Mouse (Mus musculus) heart, adult 8-10 months (tissue): ENCODE results near the gene Nsun5. TPM values are rescaled to one million over a fixed set of nuclear protein-coding genes. Genes with fewer than 3 reads are reported as not detected.
A peak's percentile ranks its signal among the peaks of the same experiment; 100 is the strongest.

Experiments
- DNase-seq: peaks from one replicate; pipeline ENCODE4 v3.0.0; 2022; ENCODE audit warnings: low spot score
- microRNA-seq: library from miRNA; unstranded; fragments of <30 nt; microRNA quantifications from one replicate; pipeline ENCODE4 v1.2.0, GENCODE M21; 2022
- total RNA-seq, 4 experiments: library from RNA; stranded (reverse); gene quantifications; 2 replicates each; pipeline ENCODE4 v1.2.4; 2022

The Nsun5 gene
- total RNA-seq, 4 experiments from 2014 or later: 11.4 to 15.1 (median 13.3) TPM

DNA sequence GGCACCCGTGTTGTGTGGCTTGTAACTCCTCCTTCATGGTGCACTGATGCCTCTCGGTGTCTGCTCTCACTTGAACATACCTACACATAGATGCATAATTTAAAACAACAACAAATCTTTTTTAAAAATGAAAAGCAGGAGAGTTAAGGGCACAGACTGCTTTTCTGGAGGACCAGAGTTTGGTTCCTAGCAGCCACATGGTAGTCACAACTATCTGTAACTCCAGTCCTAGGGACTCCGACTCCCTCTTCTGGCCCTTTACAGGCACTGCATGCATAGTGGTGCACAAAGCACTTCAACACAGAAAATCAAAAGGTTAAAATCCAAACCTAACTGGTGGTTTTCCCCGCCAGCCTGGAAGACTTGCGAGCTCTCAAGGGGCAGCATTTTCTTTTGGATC lies 3.8 kb downstream of the Nsun5 start:
- DNase-seq: no peak

DNA sequence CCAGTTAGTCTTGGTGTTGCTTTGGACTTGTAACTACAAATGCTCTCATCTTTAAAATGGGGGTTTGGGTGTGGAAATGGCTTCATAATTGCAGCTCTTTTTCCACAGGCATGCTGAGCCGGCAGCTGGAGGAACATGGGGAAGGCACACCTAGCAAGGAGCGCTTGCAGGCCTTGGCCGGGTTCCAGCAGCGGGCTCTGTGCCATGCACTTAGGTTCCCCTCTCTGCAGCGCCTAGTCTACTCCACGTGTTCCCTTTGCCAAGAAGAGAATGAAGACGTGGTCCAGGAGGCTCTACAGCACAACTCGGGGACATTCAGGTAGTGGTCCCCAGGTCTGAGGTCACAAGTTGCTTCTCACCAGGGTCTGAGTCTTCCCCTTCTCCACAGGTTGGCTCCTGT lies 5.4 kb downstream of the Nsun5 start:
- no peak for DNase-seq

DNA sequence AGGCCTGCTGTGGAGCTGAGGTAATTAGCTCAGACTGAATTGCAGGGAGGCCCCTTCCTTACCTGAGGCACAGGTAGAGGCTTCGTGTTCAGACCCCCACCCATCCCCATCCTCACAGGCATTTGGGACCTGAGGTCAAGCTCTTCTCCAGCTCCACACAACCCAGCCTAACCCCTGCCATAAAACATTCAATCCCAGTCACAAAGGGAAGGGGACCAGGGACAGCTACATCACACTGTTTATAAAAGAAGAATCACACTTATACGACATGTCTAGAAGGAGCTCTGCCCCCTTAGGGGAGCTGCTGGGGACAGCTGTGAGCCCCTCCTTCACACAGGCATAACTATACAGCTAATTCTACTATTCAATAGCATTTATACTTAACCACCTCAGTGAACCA lies 6.6 kb downstream of the Nsun5 start:
- no peak for DNase-seq

DNA sequence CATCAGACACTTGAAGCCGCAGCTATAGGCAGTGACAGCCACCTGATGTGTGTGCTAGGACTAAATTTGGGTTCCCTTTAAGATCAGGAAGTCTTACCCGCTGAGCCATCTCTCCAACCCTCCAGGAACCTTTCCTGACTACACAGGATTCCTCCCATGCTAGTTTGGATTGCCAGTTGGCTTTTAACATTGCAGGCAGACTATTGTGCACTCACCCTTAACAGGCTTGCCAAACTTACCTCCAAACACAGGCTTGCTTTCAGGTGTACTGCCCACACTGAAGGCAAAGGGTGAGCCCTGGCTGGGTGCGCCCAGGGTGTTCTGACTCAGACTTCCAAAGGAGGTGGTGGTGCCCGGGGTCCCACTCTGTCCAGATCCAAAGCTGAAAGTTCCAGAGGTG lies 10.9 kb downstream of the Nsun5 start:
- no peak for DNase-seq

DNA sequence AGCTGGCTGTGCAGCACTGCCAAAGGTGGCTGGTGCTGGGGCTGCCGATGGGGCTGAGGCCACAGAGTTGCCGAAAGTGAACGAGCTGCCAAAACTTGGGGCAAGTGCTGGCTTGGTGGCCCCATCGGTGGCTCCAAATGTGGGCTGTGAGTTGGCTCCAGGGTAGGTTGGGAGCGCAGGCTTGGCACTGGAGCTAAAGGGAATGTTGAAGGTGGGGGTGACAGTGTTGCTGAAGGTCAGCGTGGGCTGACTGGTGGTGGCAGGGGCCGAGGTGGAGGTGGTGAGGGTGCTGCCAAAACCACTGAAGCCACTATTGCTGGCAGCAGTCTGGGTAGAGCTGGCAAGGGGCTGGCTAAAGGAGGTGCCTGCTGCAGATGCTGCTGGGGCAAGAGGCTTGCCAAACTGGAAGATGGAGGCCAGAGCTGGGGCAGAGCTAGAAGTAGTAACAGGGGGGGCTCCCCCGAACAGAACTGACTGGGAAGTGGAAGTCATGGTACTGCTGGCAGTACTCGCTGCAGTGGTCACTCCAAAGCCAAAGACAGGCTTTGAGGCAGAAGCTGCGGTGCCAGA lies 11.7 kb downstream of the Nsun5 start:
- peak; percentile 40 for DNase-seq

DNA sequence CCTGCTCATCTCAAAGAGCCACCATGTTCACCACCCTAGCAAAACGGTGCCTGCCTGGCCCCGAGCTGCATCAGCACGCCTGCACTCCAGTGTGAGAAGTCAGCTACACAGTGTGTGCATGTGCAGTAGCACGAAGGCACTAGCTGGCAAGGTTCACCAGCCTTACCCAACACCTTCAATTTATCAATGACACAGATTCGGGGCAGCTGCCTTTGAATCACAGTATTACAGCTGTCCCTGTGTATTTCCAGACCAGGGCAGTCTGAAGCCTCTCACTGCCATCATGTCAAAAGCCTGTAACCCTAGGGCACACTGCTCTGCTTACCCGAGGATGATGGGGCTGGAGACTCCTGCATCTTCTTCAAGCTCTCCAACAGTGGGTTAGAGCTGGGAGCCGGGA lies 13.0 kb downstream of the Nsun5 start:
- no peak for DNase-seq

DNA sequence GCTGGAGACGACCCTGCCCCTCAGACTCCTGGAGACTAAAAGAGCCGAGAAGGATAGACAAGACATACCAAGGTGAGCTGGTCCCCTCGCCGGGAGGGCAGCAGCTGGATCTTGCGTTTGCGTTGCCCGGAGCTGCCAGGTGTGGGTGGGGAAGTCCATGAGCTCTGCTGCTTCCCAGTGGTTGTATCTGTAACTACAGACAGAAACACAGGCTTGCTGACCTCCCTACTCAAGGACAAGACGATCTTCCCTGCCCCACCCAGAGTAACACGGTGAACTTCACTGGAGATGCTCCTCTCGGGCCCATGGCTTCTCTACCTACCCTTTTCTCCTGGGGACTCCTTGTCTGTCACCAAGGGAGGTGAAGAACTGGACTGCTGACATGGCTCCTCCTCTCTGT lies 14.0 kb downstream of the Nsun5 start:
- DNase-seq: no peak

DNA sequence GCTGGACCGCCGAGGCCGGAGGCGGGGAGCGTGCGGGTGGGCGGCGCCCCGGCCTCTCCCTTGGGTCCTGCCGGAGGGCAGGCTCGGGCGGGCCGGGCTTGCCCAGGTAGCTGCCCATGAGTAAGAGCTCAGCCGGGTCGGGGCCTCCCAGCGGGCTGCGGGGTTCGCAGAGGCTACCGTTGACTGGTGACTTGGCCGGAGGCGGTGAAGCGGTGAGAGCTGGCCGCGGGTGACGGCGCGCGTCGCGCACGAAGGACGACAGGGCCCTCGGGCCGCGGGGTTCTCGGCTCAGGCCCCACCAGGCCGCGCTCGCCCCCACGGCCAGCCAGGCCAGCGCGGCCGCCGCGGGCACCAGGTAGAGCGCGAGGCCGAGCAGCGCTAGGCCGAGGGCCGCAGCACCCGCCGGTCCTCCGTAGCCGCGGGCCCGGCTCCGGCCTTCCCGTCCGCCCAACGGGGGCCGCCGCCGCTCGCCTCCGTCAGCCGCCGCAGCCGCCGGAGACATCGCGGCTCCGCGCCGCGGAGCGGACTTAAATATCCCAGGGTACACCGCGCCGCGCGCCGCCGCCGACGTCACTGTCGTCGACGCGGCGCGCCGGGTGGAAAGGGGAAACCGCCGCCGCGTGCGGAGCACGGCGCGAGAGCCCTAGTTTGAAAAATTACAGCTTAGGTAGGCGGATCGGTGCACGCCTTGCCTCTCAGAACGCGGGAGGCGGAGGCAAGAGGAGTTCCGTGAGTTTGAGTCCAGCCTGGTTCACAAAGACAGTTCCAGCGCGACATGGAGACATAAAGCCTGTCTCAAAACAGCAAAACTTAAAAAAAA lies 24.5 kb downstream of the Nsun5 start, which contains the start of gene Pom121:
Gene Pom121 (minus strand): TSS at position 543 of the 820 bp plus-strand sequence.
- DNase-seq: peak; percentile 63

DNA sequence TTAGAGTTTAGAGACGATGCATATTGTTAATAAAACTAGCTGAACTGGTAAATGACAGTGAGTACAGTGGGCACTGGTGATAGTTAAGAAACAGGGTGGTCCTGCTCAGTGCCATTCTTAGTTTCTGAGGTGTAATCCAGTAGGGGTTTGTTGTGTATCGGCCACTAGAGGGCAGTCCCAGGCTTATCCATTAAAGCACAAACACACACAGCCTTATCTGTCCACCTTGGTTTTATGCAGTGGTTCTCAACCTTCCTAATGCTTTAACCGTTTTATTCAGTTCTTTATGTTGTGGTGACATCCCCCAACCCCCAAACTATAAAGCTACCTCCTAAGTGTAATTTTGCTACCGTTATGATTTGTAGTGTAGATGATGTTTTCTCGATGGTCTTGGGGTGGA lies 26.1 kb downstream of the Nsun5 start:
- peak; percentile 16 for DNase-seq

DNA sequence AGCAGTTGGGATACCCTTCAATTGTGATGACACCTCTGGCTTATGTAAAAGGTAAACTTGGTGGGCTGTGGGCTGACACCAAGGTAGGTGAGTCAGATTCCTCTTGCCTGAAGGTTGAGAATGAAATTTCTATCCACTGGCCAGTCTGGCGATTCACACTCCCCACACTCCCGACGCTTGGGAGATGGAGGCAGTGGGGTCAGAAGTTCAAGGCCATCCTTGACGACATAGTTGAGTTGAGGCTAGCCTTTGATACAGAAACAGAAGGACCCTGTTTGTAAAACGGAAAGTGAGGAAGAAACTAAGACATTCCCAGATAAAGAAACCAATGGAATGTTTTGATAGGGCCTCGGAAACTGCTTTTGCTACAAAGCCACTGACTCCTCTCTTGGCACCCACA lies 29.6 kb downstream of the Nsun5 start:
- DNase-seq: no peak

DNA sequence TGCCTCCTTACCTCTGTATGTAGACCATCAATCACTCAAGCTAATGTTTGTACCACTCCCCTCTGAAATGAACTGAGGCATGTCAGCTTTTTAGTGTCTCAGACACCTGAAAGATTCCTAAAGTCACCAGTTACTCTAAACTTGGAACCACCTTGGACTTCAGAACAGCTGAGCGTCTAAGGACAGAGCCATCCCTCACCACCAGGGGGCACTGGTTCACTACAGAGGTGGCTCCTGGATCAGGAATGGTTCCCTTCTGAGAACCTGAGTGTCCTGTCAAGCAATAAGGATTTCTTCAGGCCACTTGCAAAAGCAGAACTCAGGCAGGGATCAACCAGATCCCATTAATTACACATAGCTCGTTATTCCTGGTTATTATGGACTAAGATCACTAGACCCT lies 30.5 kb downstream of the Nsun5 start:
- peak; percentile 60 for DNase-seq

DNA sequence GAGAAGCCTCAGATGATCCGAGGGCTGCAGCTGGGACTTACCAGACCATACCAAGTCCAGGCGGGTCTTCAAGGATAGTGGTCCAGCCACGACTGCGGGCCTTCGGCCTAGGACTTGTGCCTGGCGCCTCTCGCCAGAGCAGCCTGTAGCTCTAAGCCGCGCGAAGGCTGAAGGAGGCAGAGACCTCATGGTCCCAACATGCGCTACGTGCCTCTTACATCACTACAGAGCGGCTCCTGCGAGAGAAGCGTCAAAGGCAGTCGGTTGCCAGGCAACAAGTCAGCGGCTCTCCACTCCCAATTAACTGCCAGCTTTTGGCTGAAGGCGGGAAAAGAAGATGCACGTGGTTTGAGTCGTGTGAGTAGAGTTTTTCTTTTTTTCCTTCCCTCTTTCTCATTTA lies 34.9 kb downstream of the Nsun5 start:
- DNase-seq: no peak

DNA sequence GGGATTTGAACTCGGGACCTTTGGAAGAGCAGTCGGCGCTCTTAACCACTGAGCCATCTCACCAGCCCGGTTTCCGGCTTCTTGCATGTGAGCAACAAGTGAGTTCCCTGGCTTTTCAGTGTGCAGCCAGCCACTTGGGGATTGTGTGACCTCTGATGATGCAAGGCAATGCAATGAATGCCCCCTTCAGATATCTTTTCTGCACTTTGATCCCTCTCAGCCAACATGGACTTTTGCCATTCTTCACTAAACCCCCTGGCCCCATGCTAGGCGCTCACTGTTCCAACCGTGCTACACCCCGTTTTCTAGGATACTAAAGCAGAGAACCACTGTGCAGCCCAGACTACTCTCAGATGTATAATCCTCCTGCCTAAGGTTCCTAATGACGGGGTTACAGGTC lies 35.7 kb downstream of the Nsun5 start:
- no peak for DNase-seq

DNA sequence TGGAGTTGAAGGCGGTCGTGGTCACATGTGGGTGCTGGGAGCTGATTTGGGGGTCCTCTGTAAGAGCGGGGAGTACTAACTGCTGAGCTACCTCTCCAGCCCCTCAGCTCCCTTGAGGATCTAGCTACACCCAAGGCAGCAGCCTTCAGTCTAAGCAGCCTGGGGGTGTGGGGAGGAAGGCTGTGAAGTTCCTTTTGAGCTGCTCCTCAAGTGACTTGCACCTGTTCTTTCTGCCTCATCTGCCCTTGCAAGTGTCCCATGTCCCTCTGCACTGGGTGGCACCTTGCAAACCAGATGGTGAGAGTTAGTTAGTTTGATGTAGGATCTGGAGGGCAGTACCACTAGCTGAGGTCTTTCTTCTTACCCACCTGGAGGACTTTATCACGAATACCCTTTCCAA lies 38.4 kb downstream of the Nsun5 start:
- no peak for DNase-seq

DNA sequence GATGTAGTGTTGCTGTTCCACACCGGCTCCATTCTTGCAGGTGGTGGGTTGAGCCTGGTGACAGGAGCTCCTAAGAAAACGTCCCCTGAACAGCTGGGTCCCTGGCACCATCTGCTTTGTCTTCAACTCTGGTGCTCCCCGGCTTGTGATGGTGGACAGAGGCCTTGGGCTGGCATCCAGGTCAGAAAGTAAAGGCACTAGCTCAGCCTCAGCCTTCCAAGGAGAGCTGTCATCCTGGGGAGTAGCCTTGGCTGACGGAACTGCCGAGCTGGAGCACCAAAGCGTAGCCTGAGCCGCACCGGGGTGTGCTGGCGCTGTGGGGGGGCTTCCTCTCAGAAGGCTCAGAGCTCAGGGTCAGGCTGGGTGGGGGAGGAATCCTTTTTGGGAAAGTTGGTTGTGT lies 40.5 kb downstream of the Nsun5 start:
- no peak for DNase-seq

Small RNA genes within 50 kb of the gene (microRNA-seq; reads per million reads assigned to microRNA genes)
- not detected for gene Mir7033

Other genes with a start within 250 kb of the Nsun5 start
- gene Tbl2, start 220.3 kb upstream of the Nsun5 start, total RNA-seq: 10 to 100 TPM in 3 of 4 experiments, 1 to 10 TPM in 1; 9.6 to 14.0 (median 10.7) TPM
- gene Bcl7b, start 201.7 kb upstream of the Nsun5 start, total RNA-seq: 10 to 100 TPM; 39.8 to 47.6 (median 44.6) TPM
- 10 to 100 TPM; 40.4 to 48.7 (median 43.6) TPM for gene Baz1b, start 182.7 kb upstream of the Nsun5 start, total RNA-seq
- gene Fzd9, start 118.7 kb upstream of the Nsun5 start, total RNA-seq: 1 to 10 TPM; 1.3 to 1.9 (median 1.6) TPM
- gene Fkbp6, start 19.9 kb upstream of the Nsun5 start, total RNA-seq: under 1 TPM in 3 of 4 experiments, not detected in 1; 0.24 to 0.94 (median 0.90) TPM
- gene Trim50, start 16.7 kb upstream of the Nsun5 start, total RNA-seq: under 1 TPM in 1 of 4 experiments, not detected in 3; 0.28 TPM
- 10 to 100 TPM in 3 of 4 experiments, 1 to 10 TPM in 1; 9.4 to 11.7 (median 10.8) TPM for gene Pom121, start 24.6 kb downstream of the Nsun5 start, total RNA-seq
- gene Hip1, start 175.2 kb downstream of the Nsun5 start, total RNA-seq: 10 to 100 TPM; 24.6 to 30.4 (median 27.9) TPM
- not detected for gene Ccl26, start 193.6 kb downstream of the Nsun5 start, total RNA-seq
- 1 to 10 TPM; 1.1 to 2.6 (median 1.9) TPM for gene Ccl24, start 203.1 kb downstream of the Nsun5 start, total RNA-seq